Mouse (Mus musculus): Measurements from ENCODE around the gene Tspan7.

Gene Tspan7

DNA sequence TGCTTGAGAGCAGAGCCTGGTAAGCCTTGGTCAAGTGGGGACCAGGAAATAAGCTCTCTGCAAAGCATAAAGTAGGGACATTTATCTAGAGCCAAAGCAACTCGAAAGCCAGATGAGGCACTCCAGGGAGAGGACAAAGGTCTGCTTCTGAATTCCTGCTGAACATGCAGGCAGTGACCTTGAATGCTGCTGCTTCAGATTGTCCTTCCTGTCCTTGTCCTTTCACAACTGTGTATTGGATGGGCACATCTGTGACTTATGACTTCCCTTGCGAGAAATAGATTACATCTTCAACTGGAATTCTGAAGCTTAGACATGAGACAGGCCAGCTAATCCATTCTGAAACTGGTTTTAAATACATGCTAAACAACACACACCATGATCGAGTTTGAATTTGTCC is 71.9 kb downstream of the Tspan7 start:
- no peak for DNase-seq

DNA sequence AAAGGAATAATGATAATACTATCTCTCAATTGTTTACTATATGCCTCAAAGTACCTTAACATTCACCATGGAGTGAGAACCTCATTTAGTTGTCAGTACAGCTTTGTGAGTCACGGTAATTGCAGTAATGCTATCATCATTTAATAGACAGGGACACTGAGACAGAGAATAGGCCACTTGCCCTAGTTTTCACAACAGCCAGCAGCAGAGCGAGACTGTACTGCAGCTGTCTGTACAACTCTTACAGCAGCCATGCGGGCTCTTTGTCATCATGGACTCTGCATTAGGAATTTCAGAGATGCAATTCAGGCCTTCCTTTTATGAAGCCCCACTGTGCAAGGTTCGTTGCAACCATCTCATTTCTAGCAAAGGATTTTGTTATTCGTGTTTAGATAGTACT is 72.6 kb downstream of the Tspan7 start:
- DNase-seq: no peak

DNA sequence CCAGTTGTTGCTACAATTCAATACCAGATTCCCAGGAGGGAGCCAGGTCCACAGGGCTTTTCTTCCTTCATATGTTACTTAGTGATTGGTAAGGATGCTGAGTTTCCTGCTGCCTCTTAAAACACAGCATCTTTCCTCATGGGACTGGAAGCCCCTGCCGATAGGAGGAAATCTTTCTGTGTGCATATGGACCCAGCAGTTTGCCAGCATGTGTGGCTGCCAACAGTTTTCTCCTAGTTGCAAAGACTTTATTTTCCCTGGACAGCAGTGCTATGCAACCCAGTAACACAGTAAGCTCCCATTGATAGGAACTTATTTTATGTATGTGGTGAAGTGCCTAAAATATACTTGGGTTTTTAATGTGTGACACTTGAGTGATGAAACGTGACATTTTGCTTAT is 73.7 kb downstream of the Tspan7 start:
- DNase-seq: no peak

DNA sequence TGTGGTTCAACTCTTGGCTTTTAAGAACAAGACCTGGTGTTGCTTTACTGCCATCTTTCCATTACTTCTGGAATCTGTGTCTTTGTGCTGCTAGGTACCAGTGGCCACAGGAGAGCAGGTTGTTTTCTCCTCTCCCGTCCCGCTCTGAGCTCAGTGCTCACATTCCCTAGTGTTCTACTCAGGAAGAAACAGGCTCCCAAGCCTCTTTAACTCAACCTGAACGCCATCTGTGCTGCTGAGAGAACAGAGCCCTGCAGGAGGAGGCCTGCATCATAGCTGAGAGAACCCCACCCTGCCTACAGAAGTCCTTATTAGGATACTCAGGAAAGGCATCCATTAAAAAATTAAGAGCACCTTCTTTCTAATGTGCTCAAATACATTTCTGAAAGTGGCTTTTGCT is 80.9 kb downstream of the Tspan7 start:
- DNase-seq: no peak

DNA sequence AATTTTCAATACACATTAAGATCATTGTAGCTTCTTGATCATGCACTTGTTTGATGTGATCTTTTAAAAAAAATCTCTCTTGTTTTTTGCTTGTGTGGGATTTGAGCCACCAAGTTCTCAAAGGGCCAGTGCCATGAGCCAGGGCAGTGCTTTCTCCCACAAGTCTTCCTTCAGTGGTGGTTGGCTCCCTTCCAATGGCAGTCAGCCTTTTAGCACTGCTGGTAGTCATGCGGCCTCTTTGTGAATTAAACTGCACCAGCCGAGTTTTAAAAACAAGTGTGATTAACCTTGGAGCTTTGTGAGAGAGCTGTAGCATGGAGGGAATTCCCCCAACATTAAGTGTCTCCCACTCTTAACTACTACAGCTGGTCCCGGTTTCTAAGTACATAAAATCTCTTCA is 89.6 kb downstream of the Tspan7 start:
- peak; percentile 51 to 71 for DNase-seq

DNA sequence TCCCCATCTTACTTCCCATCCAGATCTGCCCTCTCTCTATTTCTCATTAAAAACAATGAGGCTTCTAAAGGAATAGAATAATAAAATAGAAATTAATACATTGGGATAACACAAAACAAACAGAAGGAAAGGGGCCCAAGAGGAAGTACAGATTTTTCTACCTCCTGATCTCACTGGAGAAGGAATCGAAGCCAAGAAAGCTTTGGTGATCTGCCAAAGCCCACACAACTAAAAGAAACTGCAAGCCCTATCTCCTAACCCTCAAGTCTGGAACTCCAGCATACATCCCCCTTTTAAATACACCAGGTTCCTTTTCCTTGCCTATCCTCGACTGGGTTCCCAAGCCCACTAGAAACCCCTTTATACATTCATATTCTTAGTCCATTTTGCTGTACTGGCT is 90.4 kb downstream of the Tspan7 start:
- no peak for DNase-seq

DNA sequence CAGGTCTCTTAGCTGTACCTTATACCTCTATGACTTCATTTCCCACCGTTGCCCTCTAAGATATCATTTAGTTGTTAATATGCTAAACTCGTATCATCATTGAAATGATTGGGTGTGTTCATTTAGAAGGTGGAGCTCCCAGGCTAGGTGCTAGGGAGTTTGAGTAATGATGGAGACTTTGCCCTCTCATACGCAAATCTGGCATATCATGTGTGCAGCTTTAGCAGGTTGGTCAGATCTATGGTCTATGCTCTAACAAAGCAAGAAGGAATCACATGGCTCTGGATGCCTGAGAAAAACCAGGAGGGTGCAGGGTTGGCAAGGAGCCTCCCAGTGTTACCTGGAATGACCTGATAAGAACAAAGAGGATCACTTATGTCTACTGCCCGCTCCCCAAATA is 91.4 kb downstream of the Tspan7 start:
- no peak for DNase-seq

DNA sequence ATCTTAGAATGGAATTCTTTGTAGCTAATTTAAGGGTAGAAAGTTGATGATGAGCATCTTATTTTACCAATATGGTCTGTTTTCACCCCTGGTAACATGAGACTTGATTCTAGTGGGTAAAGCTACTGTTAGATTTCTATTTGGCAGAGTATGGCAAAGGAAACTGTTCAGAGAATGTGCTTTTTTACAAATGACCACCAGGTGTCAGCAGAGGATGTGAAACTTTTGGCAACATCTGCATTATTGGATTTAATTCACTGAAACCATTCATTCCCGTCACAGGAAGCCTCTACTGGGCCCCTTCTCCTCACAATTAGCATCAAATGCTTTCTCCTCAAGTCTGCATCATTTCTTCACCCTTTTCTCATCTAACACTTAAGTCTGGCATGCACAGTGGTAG is 92.4 kb downstream of the Tspan7 start:
- peak; percentile 12 to 18 for DNase-seq

DNA sequence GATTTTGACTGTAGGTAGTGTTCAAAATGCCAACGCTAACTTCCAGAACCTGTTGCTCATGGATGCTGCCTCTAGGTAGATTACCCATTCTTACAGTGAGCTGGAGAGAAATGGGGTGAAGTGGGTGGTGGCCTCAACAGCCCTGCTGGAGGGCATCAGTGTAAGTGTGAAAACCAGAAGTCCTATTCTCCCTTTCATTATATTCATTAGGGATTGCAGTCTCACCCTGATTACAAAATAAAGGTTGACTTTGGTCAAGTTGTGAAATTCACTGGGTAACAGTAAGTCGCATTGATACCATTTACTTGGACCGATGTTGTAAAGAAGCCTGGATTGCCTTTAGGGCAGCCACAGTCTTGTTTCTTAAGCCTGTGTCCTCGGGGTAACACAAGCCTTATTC is 97.8 kb downstream of the Tspan7 start:
- DNase-seq: no peak

DNA sequence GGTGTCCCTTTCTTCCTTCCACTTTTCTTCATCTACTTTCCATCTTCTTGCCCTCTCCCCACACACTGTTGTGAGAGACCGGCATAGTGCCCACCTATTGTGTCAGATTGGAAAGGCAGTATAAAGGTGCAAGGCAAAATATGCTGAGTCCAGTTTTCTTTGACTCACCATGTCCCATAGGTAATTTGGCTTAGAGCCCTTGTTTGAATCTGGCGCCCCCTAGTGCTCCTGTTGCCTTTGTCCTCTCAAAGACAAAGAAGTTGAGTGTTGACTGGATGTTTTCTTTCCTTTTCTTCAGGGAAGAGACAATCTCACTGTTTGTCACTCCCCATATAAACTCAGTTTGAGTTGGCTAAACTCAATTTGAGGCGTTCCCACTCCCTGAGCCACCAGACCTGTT is 107.3 kb downstream of the Tspan7 start:
- peak in 1 of 2 experiments; percentile 11 for DNase-seq

DNA sequence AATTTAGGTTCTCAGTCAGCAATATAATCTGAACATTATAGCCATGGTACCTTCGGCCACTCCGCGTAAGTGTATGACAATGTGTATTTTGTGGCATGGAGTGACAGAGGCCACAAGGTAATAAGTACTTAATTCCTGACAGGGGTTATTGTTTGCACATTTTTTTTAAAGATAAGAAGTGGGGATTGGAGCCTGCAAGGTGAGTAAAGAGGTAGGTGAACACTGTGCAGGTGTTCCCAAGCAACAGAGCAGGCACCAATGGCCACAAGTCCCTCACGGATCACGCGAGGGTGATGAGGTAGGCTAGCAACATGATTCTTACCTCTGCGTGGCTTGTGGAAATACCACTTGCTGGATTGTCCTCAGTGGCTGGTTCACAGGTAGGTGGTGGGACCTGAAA is 108.6 kb downstream of the Tspan7 start:
- DNase-seq: no peak

DNA sequence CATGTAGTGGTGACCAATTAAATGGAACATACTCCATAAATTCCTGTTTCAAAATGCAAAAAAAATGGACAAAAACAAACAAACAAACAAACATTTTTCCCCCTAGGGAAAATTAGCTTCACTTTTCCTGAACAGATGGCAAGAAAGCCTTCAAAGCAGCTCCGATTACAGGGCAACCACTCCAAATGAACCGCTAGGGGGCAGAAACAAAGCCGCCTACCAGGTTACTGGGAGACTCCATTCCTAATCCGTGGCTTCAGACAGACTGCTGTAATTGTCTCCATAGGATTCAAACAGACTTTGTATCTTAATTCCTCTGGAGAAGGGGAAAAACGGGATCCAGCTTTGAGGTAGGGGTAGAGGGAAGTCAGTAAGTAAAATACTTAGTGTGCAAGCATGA is 132.2 kb downstream of the Tspan7 start:
- peak in 1 of 2 experiments; percentile 3 for DNase-seq

DNA sequence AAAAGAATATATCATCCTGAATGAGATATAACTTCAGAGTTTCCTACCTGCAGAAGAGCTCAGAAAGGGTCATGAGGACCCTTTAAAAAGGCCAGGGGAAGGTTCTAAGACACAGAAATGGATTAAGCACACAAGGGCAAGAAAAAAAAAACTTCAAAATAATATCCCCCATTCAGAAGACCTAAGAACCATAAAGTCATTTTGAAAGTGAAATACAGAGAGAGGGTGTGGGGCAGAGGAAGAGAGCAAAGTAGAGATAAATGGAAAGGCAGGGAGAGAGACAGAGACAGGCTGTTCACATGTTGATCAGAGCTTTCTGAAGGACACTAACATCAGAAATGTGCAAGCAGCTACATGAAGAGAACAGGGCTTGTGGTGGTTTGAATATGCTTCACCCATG is 156.1 kb downstream of the Tspan7 start:
- no peak for DNase-seq
